Mouse (Mus musculus) intestine, postnatal 0 days (tissue): ENCODE measurements around the gene Slc35g3. TPM values are rescaled to one million over a fixed set of nuclear protein-coding genes. Genes with fewer than 3 reads are reported as not detected.

Experiments used
- ATAC-seq: fragments of 200-750 bp; cut with Nextera tagmentation; 2 replicates; pipeline ENCODE4 v1.8.0; 2017; ENCODE audit warnings: mild to moderate bottlenecking, moderate TSS enrichment, moderate library complexity
- H3K27ac ChIP-seq: fragments of 300-500 bp; sonication (generic); 2 replicates; pipeline ENCODE4 v1.5.1; 2014; ENCODE audit warnings: mild to moderate bottlenecking, low read depth, low read length, moderate library complexity
- H3K27me3 ChIP-seq: fragments of 300-500 bp; sonication (generic); replicated peaks from 2 replicates; pipeline ENCODE4 v1.6.1; 2014; ENCODE audit warnings: low read length, mixed read lengths; ENCODE audit not compliant: control insufficient read depth, insufficient read depth
- H3K36me3 ChIP-seq: fragments of 300-500 bp; sonication (generic); 2 replicates; pipeline ENCODE4 v1.6.1; 2014; ENCODE audit warnings: mild to moderate bottlenecking, moderate library complexity; ENCODE audit not compliant: control insufficient read depth, insufficient read depth
- H3K4me1 ChIP-seq: fragments of 300-500 bp; sonication (generic); replicated peaks from 2 replicates; pipeline ENCODE4 v1.6.1; 2014; ENCODE audit warnings: antibody characterized with exemption, low read length, mixed read lengths; ENCODE audit not compliant: control insufficient read depth, insufficient read depth
- H3K4me2 ChIP-seq: fragments of 300-500 bp; sonication (generic); replicated peaks from 2 replicates; pipeline ENCODE4 v1.6.1; 2014; ENCODE audit warnings: low read depth, mild to moderate bottlenecking, moderate library complexity
- H3K4me3 ChIP-seq: fragments of 300-500 bp; sonication (generic); 2 replicates; pipeline ENCODE4 v1.5.1; 2014; ENCODE audit warnings: low read depth, low read length
- H3K9ac ChIP-seq: fragments of 300-500 bp; sonication (generic); 2 replicates; pipeline ENCODE4 v1.6.1; 2014; ENCODE audit warnings: mild to moderate bottlenecking, low read depth, low read length
- H3K9me3 ChIP-seq: fragments of 300-500 bp; sonication (generic); 2 replicates; pipeline ENCODE4 v1.6.1; 2016; ENCODE audit warnings: mixed run types; ENCODE audit not compliant: control insufficient read depth
- CTCF ChIP-seq: sonication (generic); IDR thresholded peaks from 2 replicates; pipeline ENCODE4 v1.5.1; 2016; ENCODE audit warnings: low read depth, mild to moderate bottlenecking, control low read depth, antibody characterized with exemption, moderate library complexity
- WGBS: fragments of 180-500 bp; shearing (Covaris S2); extraction: QIAGEN DNeasy Blood & Tissue Kit; methylation state at CpG from one replicate; pipeline ENCODE4 v1.1.7; 2014; 5-methylcytosine and 5-hydroxymethylcytosine counted together
- polyA plus RNA-seq: library from polyadenylated mRNA; unstranded; fragments of >200 nt; fragmentation: Nextera tagmentation; extraction: Ambion mirVana; gene quantifications from 2 replicates; pipeline ENCODE4 v1.2.1, GENCODE M21; 2015

The Slc35g3 gene
- polyA plus RNA-seq, 1 experiment from 2014 or later, result 0.12 TPM

DNA sequence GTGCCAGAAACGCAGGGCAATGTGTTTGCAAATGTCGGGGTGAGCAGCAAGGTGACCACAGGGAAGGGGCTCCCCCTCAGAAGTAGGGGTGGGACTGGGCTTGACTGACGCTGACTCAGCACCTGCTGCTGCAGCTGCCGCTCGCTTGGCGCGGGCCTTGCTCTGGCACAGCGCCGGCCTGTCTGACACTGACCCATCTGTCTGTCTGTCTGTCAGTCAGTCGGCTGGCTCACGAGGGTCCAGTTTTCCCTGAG, 38.3 kb upstream of the Slc35g3 start:
- Histone ChIP-seq H3K4me1 (peaks cover 18% of the 10 kb centered on the region; the same call in 1 of the 2 replicates), H3K36me3 (no peaks in the 10 kb centered on the region), H3K9ac (no peak overlapping the region), H3K9me3 (no peaks in the 10 kb centered on the region), H3K27ac (no peak overlapping the region), H3K4me2 (peak overlapping the region; percentile 90), H3K4me3 (no peak overlapping the region; the same call in 1 of the 2 replicates), H3K27me3 (peaks cover 13% of the 10 kb centered on the region; the same call in 1 of the 2 replicates)
- 29% methylated on average over 11 of the region's 11 CpGs for WGBS
- no peak for TF ChIP-seq CTCF
- ATAC-seq, result no peak

DNA sequence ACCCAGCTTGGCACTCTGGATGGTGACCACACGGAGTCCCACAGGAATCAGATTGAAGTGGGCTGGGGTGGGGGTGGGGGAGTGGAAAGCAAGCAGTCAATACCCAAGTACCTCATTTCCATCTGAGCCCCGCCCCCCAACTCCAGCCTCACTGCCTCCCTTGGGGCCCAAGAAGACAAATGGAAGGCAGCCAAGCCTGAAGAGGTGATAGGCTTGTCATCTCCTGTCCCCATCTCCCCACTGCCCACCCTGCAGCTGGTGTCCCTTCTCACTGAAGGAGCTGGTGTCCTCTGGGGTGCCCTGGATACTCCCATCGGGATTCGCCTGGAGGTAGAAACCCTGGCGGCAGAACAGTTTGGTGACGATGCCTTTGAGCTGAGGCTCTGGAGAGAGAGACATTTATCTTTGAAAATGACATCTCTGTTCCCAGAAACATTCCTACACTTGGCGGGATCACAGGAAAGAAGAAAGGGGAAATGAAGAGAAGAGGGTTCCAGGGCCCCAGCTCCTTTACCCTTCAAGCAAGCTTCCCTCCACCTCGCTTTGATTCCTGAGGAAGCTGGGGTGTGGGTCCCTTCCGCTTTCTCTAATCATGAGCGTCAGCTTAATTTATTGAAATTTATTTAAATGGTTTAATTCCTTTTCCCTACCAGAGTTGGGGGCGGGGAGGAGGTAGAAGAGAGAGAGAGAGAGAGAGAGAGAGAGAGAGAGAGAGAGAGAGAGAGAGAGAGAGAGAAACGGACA, 37.8 kb upstream of the Slc35g3 start:
- H3K4me3 ChIP-seq, result no peak overlapping the region

GRCm38 (mm10) chr11:69797924-69798323, 36.2 kb upstream of the Slc35g3 start:
- H3K36me3 ChIP-seq, result no peaks in the 10 kb centered on the region
- no peaks in the 10 kb centered on the region for H3K9me3 ChIP-seq
- TF ChIP-seq CTCF, result no peak
- peaks cover 18% of the 10 kb centered on the region; the same call in 1 of the 2 replicates for H3K4me1 ChIP-seq
- ATAC-seq, result no peak
- no peak overlapping the region for H3K9ac ChIP-seq
- WGBS, result 88% methylated on average over 7 of the region's 7 CpGs
- H3K4me3 ChIP-seq, result no peak overlapping the region
- H3K27ac ChIP-seq, result no peak overlapping the region
- peaks cover 13% of the 10 kb centered on the region; the same call in 1 of the 2 replicates for H3K27me3 ChIP-seq
- H3K4me2 ChIP-seq, result no peak overlapping the region

More for the DNA sequence above, 37.8 kb upstream of the Slc35g3 start:
- Histone ChIP-seq H3K9ac (no peak overlapping the region), H3K27ac (no peak overlapping the region), H3K9me3 (no peaks in the 10 kb centered on the region), H3K27me3 (peaks cover 13% of the 10 kb centered on the region; the same call in 1 of the 2 replicates), H3K36me3 (no peaks in the 10 kb centered on the region), H3K4me2 (peak overlapping the region; percentile 90; the same call in 1 of the 2 replicates), H3K4me1 (peaks cover 18% of the 10 kb centered on the region; the same call in 1 of the 2 replicates)
- TF ChIP-seq CTCF, result no peak
- WGBS, result 48% methylated on average over 12 of the region's 12 CpGs
- no peak for ATAC-seq

GRCm38 (mm10) chr11:69795983-69796435, 34.2 kb upstream of the Slc35g3 start:
- no peak for TF ChIP-seq CTCF
- Histone ChIP-seq H3K4me1 (0 out of 2 replicates have a peak, but pooled peaks cover 11% of the 10 kb centered on the region), H3K27ac (no peak overlapping the region), H3K36me3 (no peaks in the 10 kb centered on the region), H3K9me3 (no peaks in the 10 kb centered on the region), H3K4me3 (peak overlapping the region; percentile 48), H3K9ac (peak overlapping the region; percentile 31; the same call in 1 of the 2 replicates), H3K4me2 (peak overlapping the region; percentile 97), H3K27me3 (peaks cover 7% of the 10 kb centered on the region; the same call in 1 of the 2 replicates)
- ATAC-seq, result no peak
- WGBS, result 7% methylated on average over 13 of the region's 13 CpGs

DNA sequence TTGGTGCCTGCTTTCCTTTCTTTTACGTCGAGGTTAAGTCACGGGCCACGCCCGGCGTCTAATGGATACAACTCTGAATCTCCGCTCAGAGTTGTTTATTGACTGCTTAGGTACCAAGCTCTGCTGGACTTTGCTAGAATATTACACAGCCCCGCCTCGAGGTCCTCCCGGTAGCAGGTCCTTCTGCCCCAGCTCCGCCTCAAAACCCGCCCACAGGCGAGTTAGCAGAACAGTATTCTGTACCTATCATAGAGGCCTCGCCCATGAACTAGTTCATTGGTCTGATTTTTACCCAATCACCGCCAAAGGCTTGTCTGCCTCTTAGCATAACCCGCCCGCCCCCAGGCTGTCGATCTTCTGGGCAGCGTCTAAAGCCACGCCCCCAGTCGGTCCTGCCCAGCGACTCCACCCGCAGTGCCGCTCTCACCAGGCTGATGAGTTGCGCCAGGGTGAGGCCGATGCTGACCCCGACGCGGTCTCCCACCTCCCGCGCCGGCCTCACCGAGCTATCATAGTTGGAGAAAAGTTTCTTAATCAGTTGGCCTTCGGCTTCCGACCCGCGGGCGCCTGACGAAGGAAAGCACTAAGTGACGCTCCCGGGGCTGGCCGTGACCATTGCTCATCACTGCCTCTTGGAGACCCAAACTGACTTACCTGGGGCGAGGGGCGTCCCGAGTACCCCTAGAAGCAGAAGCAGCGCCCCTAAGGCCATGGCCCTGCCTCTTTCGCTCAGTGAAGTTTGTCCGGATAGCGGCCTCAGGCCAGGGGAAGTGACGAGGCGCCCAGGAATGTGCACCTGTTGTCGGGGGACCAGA, 33.6 kb upstream of the Slc35g3 start, which contains the start of gene Chrnb1:
Chrnb1 (minus strand) TSS at position 776 of the 815 bp plus-strand sequence.
- 1% methylated on average over 51 of the region's 52 CpGs for WGBS
- H3K27me3 ChIP-seq, result peaks cover 3% of the 10 kb centered on the region; the same call in 1 of the 2 replicates
- no peaks in the 10 kb centered on the region for H3K36me3 ChIP-seq
- peak within 1 kb of the TSS; percentile 31 for H3K9ac ChIP-seq
- no peaks in the 10 kb centered on the region for H3K9me3 ChIP-seq
- H3K4me3 ChIP-seq, result peak within 1 kb of the TSS; percentile 48
- peak within 1 kb of the TSS; percentile 97 for H3K4me2 ChIP-seq
- TF ChIP-seq CTCF, result peak; percentile 30
- 0 out of 2 replicates have a peak, but pooled peaks cover 5% of the 10 kb centered on the region for H3K4me1 ChIP-seq
- H3K27ac ChIP-seq, result no peak within 1 kb of the TSS
- ATAC-seq, result peak; percentile 98

GRCm38 (mm10) chr11:69793429-69793828, 31.7 kb upstream of the Slc35g3 start:
- Histone ChIP-seq H3K27ac (no peak overlapping the region), H3K36me3 (no peaks in the 10 kb centered on the region), H3K4me2 (no peak overlapping the region), H3K27me3 (no peaks in the 10 kb centered on the region; the same call in 1 of the 2 replicates), H3K9me3 (no peaks in the 10 kb centered on the region), H3K4me3 (no peak overlapping the region), H3K4me1 (0 out of 2 replicates have a peak, but pooled peaks cover 5% of the 10 kb centered on the region), H3K9ac (no peak overlapping the region)
- TF ChIP-seq CTCF, result no peak
- no peak for ATAC-seq
- WGBS, result 74% methylated on average over 5 of the region's 5 CpGs
